Mouse (Mus musculus): Measurements from ENCODE around the gene Tatdn2.

GRCm38 (mm10) chr6:113678246-113679012 is 18.4 kb upstream of the Tatdn2 start:
- TF ChIP-seq CTCF (IDR thresholded peaks at IDR 0.05; ENCODE audit: borderline replicate concordance, extremely low read depth, insufficient read depth, insufficient read length) (no peak), POLR2A (IDR thresholded peaks at IDR 0.05; ENCODE audit: borderline replicate concordance, extremely low read depth, insufficient read depth, insufficient read length, poor library complexity, severe bottlenecking) (no peak)

Measured in brain, embryonic 14.5 days (tissue).